Mouse (Mus musculus) liver, postnatal 0 days (tissue): Measurements from ENCODE around the gene Atox1.

ENCODE experiments used
- CTCF ChIP-seq: sonication (generic); IDR thresholded peaks from 2 replicates; pipeline ENCODE4 v1.5.1; 2016; ENCODE audit warnings: antibody characterized with exemption, low read depth
- EP300 ChIP-seq: IDR thresholded peaks from 2 replicates; pipeline ENCODE4 v1.6.1; 2016; ENCODE audit warnings: antibody characterized with exemption, low read depth, mild to moderate bottlenecking

DNA sequence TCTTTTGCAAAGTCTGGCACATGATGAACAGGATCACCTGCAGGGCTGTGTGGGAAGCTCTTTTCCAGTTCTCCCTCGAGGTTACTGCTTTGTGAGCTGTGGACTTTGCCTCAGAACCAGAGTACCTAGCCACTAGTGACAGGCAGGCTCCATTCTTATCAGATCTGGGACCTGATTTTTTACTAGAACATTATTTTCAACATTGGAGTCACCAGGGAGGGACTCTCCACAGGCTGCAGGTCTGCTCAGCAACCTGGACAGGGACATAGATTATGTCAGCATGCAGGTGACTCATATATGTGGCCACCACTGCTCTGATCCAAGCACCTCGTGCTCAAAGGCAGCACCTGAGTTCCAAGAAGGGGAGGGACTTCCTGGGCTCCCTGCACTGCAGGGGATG, 5.9 kb downstream of the Atox1 start:
- no peak for TF ChIP-seq CTCF
- TF ChIP-seq EP300, result no peak
